Mouse (Mus musculus) layer of hippocampus, adult 8-10 months (tissue): ENCODE results near the gene Inava. TPM values are rescaled to one million over a fixed set of nuclear protein-coding genes. Genes with fewer than 3 reads are reported as not detected.
A peak's percentile ranks its signal among the peaks of the same experiment; 100 is the strongest.

Experiments used
- DNase-seq, 2 experiments: peaks; one replicate each; pipeline ENCODE4 v3.0.0; 2022; ENCODE audit warnings: low spot score in 2 of 2
- total RNA-seq, 4 experiments: library from RNA; stranded (reverse); gene quantifications; 2 replicates each; pipeline ENCODE4 v1.2.4; 2022

Gene Inava
- total RNA-seq: 1 to 10 TPM; 2.3 to 3.7 (median 3.0) TPM

GRCm38 (mm10) chr1:136233892-136234594 is at the start of gene Inava:
Inava (minus strand) TSS chr1:136234264.
- peak in 1 of 2 experiments; percentile 15 for DNase-seq

GRCm38 (mm10) chr1:136277366-136277765 is 43.3 kb upstream of the Inava start:
- DNase-seq: no peak

- no peak for DNase-seq
Observed at GRCm38 (mm10) chr1:136268224-136268623, 34.2 kb upstream of the Inava start.

- no peak for DNase-seq
Observed at GRCm38 (mm10) chr1:136266127-136266526, 32.1 kb upstream of the Inava start.

GRCm38 (mm10) chr1:136263355-136263754 is 29.3 kb upstream of the Inava start:
- no peak for DNase-seq

GRCm38 (mm10) chr1:136260635-136261238 is 26.7 kb upstream of the Inava start, which contains the start of gene Gpr25:
Gpr25 (minus strand) TSS chr1:136260873.
- DNase-seq: no peak

- peak in 1 of 2 experiments; percentile 56 for DNase-seq
Observed at GRCm38 (mm10) chr1:136259893-136260634, 26.0 kb upstream of the Inava start.

GRCm38 (mm10) chr1:136259543-136259892 is 25.5 kb upstream of the Inava start:
- no peak for DNase-seq

- no peak for DNase-seq
Observed at GRCm38 (mm10) chr1:136258495-136258894, 24.4 kb upstream of the Inava start.

- DNase-seq: no peak
Observed at GRCm38 (mm10) chr1:136255657-136256056, 21.6 kb upstream of the Inava start.

- no peak for DNase-seq
Observed at GRCm38 (mm10) chr1:136255174-136255573, 21.1 kb upstream of the Inava start.

- DNase-seq: no peak
Observed at GRCm38 (mm10) chr1:136254503-136255065, 20.5 kb upstream of the Inava start.

GRCm38 (mm10) chr1:136253472-136253871 is 19.4 kb upstream of the Inava start:
- DNase-seq: no peak

GRCm38 (mm10) chr1:136249662-136250061 is 15.6 kb upstream of the Inava start:
- DNase-seq: no peak

GRCm38 (mm10) chr1:136247393-136247792 is 13.3 kb upstream of the Inava start:
- no peak for DNase-seq

GRCm38 (mm10) chr1:136244469-136244868 is 10.4 kb upstream of the Inava start:
- DNase-seq: no peak

- no peak for DNase-seq
Observed at GRCm38 (mm10) chr1:136241801-136242200, 7.7 kb upstream of the Inava start.

GRCm38 (mm10) chr1:136238495-136238894 is 4.4 kb upstream of the Inava start:
- DNase-seq: no peak

- no peak for DNase-seq
Observed at GRCm38 (mm10) chr1:136234595-136235092, 580 bp upstream of the Inava start.

- DNase-seq: no peak
Observed at GRCm38 (mm10) chr1:136232986-136233790, 876 bp downstream of the Inava start.
